Mouse (Mus musculus): ENCODE data around the gene Aif1l.

DNA sequence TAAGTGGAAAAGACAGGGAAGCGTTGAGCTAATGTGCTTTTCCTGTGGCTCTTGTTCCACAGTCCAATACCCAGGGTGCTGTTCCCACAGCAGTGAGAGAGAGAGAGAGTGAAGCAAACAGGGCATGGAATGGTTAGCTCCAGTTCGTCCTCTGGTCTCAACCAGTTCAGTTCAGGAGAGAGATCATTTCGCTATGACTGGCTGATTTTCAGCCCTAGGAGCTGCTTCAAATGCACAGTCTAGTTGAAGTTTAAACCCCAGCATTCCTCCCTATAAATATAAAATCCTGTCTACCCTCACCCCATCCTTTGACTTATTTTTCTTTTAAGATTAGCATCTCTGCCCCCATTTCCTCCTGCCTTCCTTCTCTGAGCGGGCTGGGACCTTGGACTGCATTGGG, 22.6 kb downstream of the Aif1l start:
- no peak for TF ChIP-seq CTCF (IDR thresholded peaks at IDR 0.05; ENCODE audit: borderline replicate concordance, control insufficient read depth, extremely low read depth, insufficient read depth, low read length, poor library complexity)
- TF ChIP-seq POLR2A (IDR thresholded peaks at IDR 0.05; ENCODE audit: control insufficient read depth, extremely low read depth, insufficient read depth, low read length, poor library complexity), result no peak

Measured in thymus, adult 2 months (tissue).